Mouse (Mus musculus) neural tube, embryonic 11.5 days (tissue): ENCODE measurements around the gene Ptpn1. TPM values are rescaled to one million over a fixed set of nuclear protein-coding genes. Genes with fewer than 3 reads are reported as not detected.

ENCODE experiments used
- ATAC-seq: fragments of 200-750 bp; cut with Nextera tagmentation; 2 replicates; pipeline ENCODE4 v1.8.0; 2017; ENCODE audit warnings: moderate number of reproducible peaks, mild to moderate bottlenecking, moderate TSS enrichment, moderate library complexity; ENCODE audit not compliant: insufficient read depth, low FRiP score, low TSS enrichment
- DNase-seq: peaks from one replicate; pipeline ENCODE4 v3.0.0-alpha.2; 2015; ENCODE audit warnings: low spot score
- H3K27ac ChIP-seq: fragments of 300-500 bp; sonication (generic); 2 replicates; pipeline ENCODE4 v1.5.1; 2014; ENCODE audit warnings: low read depth, mild to moderate bottlenecking, low read length
- H3K27me3 ChIP-seq: fragments of 300-500 bp; sonication (generic); 2 replicates; pipeline ENCODE4 v1.6.1; 2014; ENCODE audit warnings: mild to moderate bottlenecking, low read length, mixed read lengths; ENCODE audit not compliant: control insufficient read depth, insufficient read depth
- H3K36me3 ChIP-seq: fragments of 300-500 bp; sonication (generic); 2 replicates; pipeline ENCODE4 v1.6.1; 2014; ENCODE audit warnings: mild to moderate bottlenecking, low read length, moderate library complexity, mixed read lengths; ENCODE audit not compliant: control insufficient read depth, insufficient read depth
- H3K4me1 ChIP-seq: fragments of 300-500 bp; sonication (generic); 2 replicates; pipeline ENCODE4 v1.6.1; 2014; ENCODE audit warnings: low read length, mixed read lengths; ENCODE audit not compliant: control insufficient read depth, insufficient read depth
- H3K4me2 ChIP-seq: fragments of 300-500 bp; sonication (generic); 2 replicates; pipeline ENCODE4 v1.6.1; 2014; ENCODE audit warnings: low read depth, mild to moderate bottlenecking, moderate library complexity
- H3K4me3 ChIP-seq: fragments of 300-500 bp; sonication (generic); 2 replicates; pipeline ENCODE4 v1.5.1; 2014; ENCODE audit warnings: low read depth, low read length
- H3K9ac ChIP-seq: fragments of 300-500 bp; sonication (generic); 2 replicates; pipeline ENCODE4 v1.6.1; 2014; ENCODE audit warnings: mild to moderate bottlenecking, low read length
- H3K9me3 ChIP-seq: fragments of 300-500 bp; sonication (generic); 2 replicates; pipeline ENCODE4 v1.6.1; 2016; ENCODE audit warnings: low read length; ENCODE audit not compliant: control insufficient read depth
- WGBS: fragments of 180-500 bp; shearing (Covaris S2); extraction: QIAGEN DNeasy Blood & Tissue Kit; methylation state at CpG from one replicate; pipeline ENCODE4 v1.1.7; 2014; 5-methylcytosine and 5-hydroxymethylcytosine counted together
- polyA plus RNA-seq: library from polyadenylated mRNA; unstranded; fragments of >200 nt; fragmentation: Nextera tagmentation; extraction: Ambion mirVana; gene quantifications from 2 replicates; pipeline ENCODE4 v1.2.1, GENCODE M21; 2014

Gene Ptpn1
- polyA plus RNA-seq, 1 experiment from 2014 or later = 98.9 TPM

GRCm38 (mm10) chr2:167910178-167910540 lies 21.7 kb upstream of the Ptpn1 start:
- no peak overlapping the region for H3K4me2 ChIP-seq
- no peaks in the 10 kb centered on the region for H3K27me3 ChIP-seq
- no peak for ATAC-seq
- H3K36me3 ChIP-seq = no peaks in the 10 kb centered on the region
- DNase-seq = no peak
- no peaks in the 10 kb centered on the region for H3K4me1 ChIP-seq
- no peak overlapping the region for H3K27ac ChIP-seq
- H3K9me3 ChIP-seq = no peaks in the 10 kb centered on the region
- no peak overlapping the region for H3K9ac ChIP-seq
- no peak overlapping the region for H3K4me3 ChIP-seq
- 65% methylated on average over 3 of the region's 3 CpGs for WGBS

GRCm38 (mm10) chr2:167911511-167911910 lies 20.3 kb upstream of the Ptpn1 start:
- no peak overlapping the region for H3K27ac ChIP-seq

GRCm38 (mm10) chr2:167919081-167919480 lies 12.8 kb upstream of the Ptpn1 start:
- 65% methylated on average over 1 of the region's 1 CpGs for WGBS
- H3K9ac ChIP-seq = no peak overlapping the region

More at GRCm38 (mm10) chr2:167911511-167911910, 20.3 kb upstream of the Ptpn1 start:
- H3K27me3 ChIP-seq = no peaks in the 10 kb centered on the region
- ATAC-seq (no peak), DNase-seq (no peak)
- no peaks in the 10 kb centered on the region for H3K9me3 ChIP-seq
- 93% methylated on average over 5 of the region's 5 CpGs for WGBS
- no peaks in the 10 kb centered on the region for H3K4me1 ChIP-seq
- H3K36me3 ChIP-seq = no peaks in the 10 kb centered on the region
- no peak overlapping the region for H3K4me2 ChIP-seq
- no peak overlapping the region for H3K4me3 ChIP-seq
- H3K9ac ChIP-seq = no peak overlapping the region

GRCm38 (mm10) chr2:167920041-167920440 lies 11.8 kb upstream of the Ptpn1 start:
- ATAC-seq (no peak), DNase-seq (no peak)
- Histone ChIP-seq H3K36me3 (no peaks in the 10 kb centered on the region), H3K4me1 (peaks cover 4% of the 10 kb centered on the region; the same call in 1 of the 2 replicates), H3K27me3 (no peaks in the 10 kb centered on the region), H3K9ac (no peak overlapping the region), H3K9me3 (no peaks in the 10 kb centered on the region), H3K27ac (no peak overlapping the region), H3K4me2 (no peak overlapping the region), H3K4me3 (no peak overlapping the region)
- 62% methylated on average over 11 of the region's 11 CpGs for WGBS

More at GRCm38 (mm10) chr2:167919081-167919480, 12.8 kb upstream of the Ptpn1 start:
- DNase-seq = no peak
- Histone ChIP-seq H3K4me1 (no peaks in the 10 kb centered on the region), H3K27me3 (no peaks in the 10 kb centered on the region), H3K36me3 (no peaks in the 10 kb centered on the region), H3K4me3 (no peak overlapping the region), H3K4me2 (no peak overlapping the region), H3K9me3 (no peaks in the 10 kb centered on the region), H3K27ac (no peak overlapping the region)
- ATAC-seq = no peak

- no peak overlapping the region for H3K4me3 ChIP-seq
- no peaks in the 10 kb centered on the region for H3K36me3 ChIP-seq
- ATAC-seq (no peak), DNase-seq (no peak)
- no peaks in the 10 kb centered on the region for H3K9me3 ChIP-seq
- no peak overlapping the region for H3K27ac ChIP-seq
- 88% methylated on average over 9 of the region's 9 CpGs for WGBS
- peaks cover 4% of the 10 kb centered on the region; the same call in 1 of the 2 replicates for H3K4me1 ChIP-seq
- no peak overlapping the region for H3K9ac ChIP-seq
- H3K27me3 ChIP-seq = no peaks in the 10 kb centered on the region
- no peak overlapping the region for H3K4me2 ChIP-seq
Observed at GRCm38 (mm10) chr2:167920960-167921495, 10.8 kb upstream of the Ptpn1 start.

- H3K4me2 ChIP-seq = no peak overlapping the region
- 88% methylated on average over 8 of the region's 8 CpGs for WGBS
- DNase-seq = no peak
Observed at GRCm38 (mm10) chr2:167921823-167922222, 10.0 kb upstream of the Ptpn1 start.

GRCm38 (mm10) chr2:167924011-167924410 lies 7.8 kb upstream of the Ptpn1 start:
- Histone ChIP-seq H3K27me3 (no peaks in the 10 kb centered on the region), H3K36me3 (no peaks in the 10 kb centered on the region), H3K9me3 (no peaks in the 10 kb centered on the region), H3K4me2 (no peak overlapping the region), H3K9ac (no peak overlapping the region), H3K4me1 (peaks cover 4% of the 10 kb centered on the region; the same call in 1 of the 2 replicates), H3K27ac (no peak overlapping the region), H3K4me3 (no peak overlapping the region)
- DNase-seq (no peak), ATAC-seq (no peak)
- 86% methylated on average over 5 of the region's 5 CpGs for WGBS

More at GRCm38 (mm10) chr2:167921823-167922222, 10.0 kb upstream of the Ptpn1 start:
- no peaks in the 10 kb centered on the region for H3K9me3 ChIP-seq
- H3K4me3 ChIP-seq = no peak overlapping the region
- ATAC-seq = no peak
- H3K36me3 ChIP-seq = no peaks in the 10 kb centered on the region
- no peak overlapping the region for H3K27ac ChIP-seq
- peaks cover 4% of the 10 kb centered on the region; the same call in 1 of the 2 replicates for H3K4me1 ChIP-seq
- no peak overlapping the region for H3K9ac ChIP-seq
- no peaks in the 10 kb centered on the region for H3K27me3 ChIP-seq

GRCm38 (mm10) chr2:167924803-167925604 lies 6.9 kb upstream of the Ptpn1 start:
- peak overlapping the region; percentile 38 for H3K4me3 ChIP-seq
- H3K4me1 ChIP-seq = peaks cover 4% of the 10 kb centered on the region; the same call in 1 of the 2 replicates
- no peaks in the 10 kb centered on the region for H3K36me3 ChIP-seq
- no peaks in the 10 kb centered on the region for H3K9me3 ChIP-seq
- H3K4me2 ChIP-seq = peak overlapping the region; percentile 70
- WGBS = 3% methylated on average over 29 of the region's 29 CpGs
- peak; percentile 85 for DNase-seq
- H3K27me3 ChIP-seq = no peaks in the 10 kb centered on the region
- H3K27ac ChIP-seq = no peak overlapping the region
- ATAC-seq = no peak
- H3K9ac ChIP-seq = peak overlapping the region; percentile 57
